Mouse (Mus musculus) MEL (cell line): ENCODE results near the gene Dach2. TPM values are rescaled to one million over a fixed set of nuclear protein-coding genes. Genes with fewer than 3 reads are reported as not detected.

ENCODE experiments used
- DNase-seq: peaks from one replicate; pipeline ENCODE4 v3.0.0; 2011; ENCODE audit warnings: low read depth, low spot score
- H3K27ac ChIP-seq: 2 replicates; pipeline ENCODE4 v1.5.1; 2012; ENCODE audit warnings: low read depth, mild to moderate bottlenecking, control low read depth, low read length, moderate library complexity; ENCODE audit not compliant: control insufficient read depth
- H3K27me3 ChIP-seq, 2 experiments: fragments of 150-350 bp in 1 of 2; sonication (generic) in 1 of 2; 2 replicates each; pipeline ENCODE4 v1.6.1; 2012; ENCODE audit warnings: low read length in 2 of 2, mild to moderate bottlenecking in 2 of 2, improper control_type of control experiment in 1 of 2, moderate library complexity in 1 of 2; ENCODE audit not compliant: insufficient read depth in 2 of 2, control insufficient read depth in 1 of 2
- H3K36me3 ChIP-seq, 2 experiments: 2 replicates each; pipeline ENCODE4 v1.6.1; 2012 to 2014; ENCODE audit warnings: low read length in 2 of 2, improper control_type of control experiment in 1 of 2, inconsistent platforms in 1 of 2, mild to moderate bottlenecking in 1 of 2; ENCODE audit not compliant: insufficient read depth in 2 of 2, control insufficient read depth in 1 of 2
- H3K4me1 ChIP-seq, 2 experiments: fragments of 150-350 bp in 1 of 2; sonication (generic) in 1 of 2; 2 replicates each; pipeline ENCODE4 v1.6.1; 2012; ENCODE audit warnings: low read length in 2 of 2, improper control_type of control experiment in 1 of 2, mild to moderate bottlenecking in 1 of 2; ENCODE audit not compliant: insufficient read depth in 2 of 2, control insufficient read depth in 1 of 2
- H3K4me3 ChIP-seq, 2 experiments: fragments of 150-350 bp in 1 of 2; sonication (generic) in 1 of 2; 2 replicates each; pipeline ENCODE4 v1.5.1; 2012; ENCODE audit warnings: low read depth in 2 of 2, low read length in 2 of 2, mild to moderate bottlenecking in 2 of 2, moderate library complexity in 2 of 2, control low read depth in 1 of 2, improper control_type of control experiment in 1 of 2; ENCODE audit not compliant: control insufficient read depth in 1 of 2, insufficient read depth in 1 of 2
- H3K79me2 ChIP-seq: 2 replicates; pipeline ENCODE4 v1.6.1; 2012; ENCODE audit warnings: mild to moderate bottlenecking, low read length, moderate library complexity; ENCODE audit not compliant: control insufficient read depth, poor library complexity, insufficient read depth
- H3K9ac ChIP-seq: 2 replicates; pipeline ENCODE4 v1.6.1; 2012; ENCODE audit warnings: low read depth, mild to moderate bottlenecking, control low read depth, low read length, moderate library complexity; ENCODE audit not compliant: control insufficient read depth, poor library complexity, severe bottlenecking
- H3K9me3 ChIP-seq: fragments of 150-350 bp; sonication (generic); replicated peaks from 2 replicates; pipeline ENCODE4 v1.6.1; 2012; ENCODE audit warnings: mild to moderate bottlenecking, low read length, improper control_type of control experiment, moderate library complexity; ENCODE audit not compliant: insufficient read depth
- CHD1 ChIP-seq: IDR thresholded peaks from 2 replicates; pipeline ENCODE4 v1.6.1; 2012; ENCODE audit warnings: low read depth, mild to moderate bottlenecking, inconsistent platforms, low read length, improper control_type of control experiment
- CHD2 ChIP-seq: IDR thresholded peaks from 2 replicates; pipeline ENCODE4 v1.6.1; 2011; ENCODE audit warnings: low read length, improper control_type of control experiment
- CTCF ChIP-seq, 3 experiments: IDR thresholded peaks in 2 of 3; conservative IDR thresholded peaks in 1 of 3; 2 replicates each; pipeline ENCODE4 v1.5.1; 2011 to 2012; ENCODE audit warnings: low read length in 3 of 3, low read depth in 2 of 3, mild to moderate bottlenecking in 2 of 3, improper control_type of control experiment in 1 of 3, inconsistent platforms in 1 of 3, mixed read lengths in 1 of 3, moderate library complexity in 1 of 3; ENCODE audit not compliant: control insufficient read depth in 1 of 3, insufficient read depth in 1 of 3, poor library complexity in 1 of 3, severe bottlenecking in 1 of 3
- ELF1 ChIP-seq: IDR thresholded peaks from 2 replicates; pipeline ENCODE4 v1.6.1; 2014; ENCODE audit warnings: low read depth, mild to moderate bottlenecking, inconsistent platforms, low read length, improper control_type of control experiment, moderate library complexity
- EP300 ChIP-seq, 2 experiments: IDR thresholded peaks; 2 replicates each; pipeline ENCODE4 v1.6.1; 2011; ENCODE audit warnings: improper control_type of control experiment in 2 of 2, low read length in 2 of 2, low read depth in 1 of 2, mild to moderate bottlenecking in 1 of 2
- ETS1 ChIP-seq: IDR thresholded peaks from 2 replicates; pipeline ENCODE4 v1.6.1; 2012; ENCODE audit warnings: low read depth, mild to moderate bottlenecking, inconsistent platforms, low read length, improper control_type of control experiment, moderate library complexity
- GABPA ChIP-seq: IDR thresholded peaks from 2 replicates; pipeline ENCODE4 v1.6.1; 2012; ENCODE audit warnings: low read depth, mild to moderate bottlenecking, inconsistent platforms, low read length, improper control_type of control experiment, moderate library complexity
- GATA1 ChIP-seq: IDR thresholded peaks from 2 replicates; pipeline ENCODE4 v1.6.1; 2011; ENCODE audit warnings: low read depth, low read length, improper control_type of control experiment
- HCFC1 ChIP-seq: IDR thresholded peaks from 2 replicates; pipeline ENCODE4 v1.6.1; 2012; ENCODE audit warnings: low read depth, mild to moderate bottlenecking, inconsistent platforms, low read length, improper control_type of control experiment, moderate library complexity
- MAZ ChIP-seq: IDR thresholded peaks from 2 replicates; pipeline ENCODE4 v1.6.1; 2012; ENCODE audit warnings: low read depth, mild to moderate bottlenecking, inconsistent platforms, low read length, improper control_type of control experiment
- MEF2A ChIP-seq: IDR thresholded peaks from 2 replicates; pipeline ENCODE4 v1.6.1; 2014; ENCODE audit warnings: low read depth, mild to moderate bottlenecking, inconsistent platforms, low read length, improper control_type of control experiment; ENCODE audit not compliant: poor library complexity, insufficient replicate concordance, severe bottlenecking; ENCODE audit errors: extremely low read depth
- NELFE ChIP-seq: IDR thresholded peaks from 2 replicates; pipeline ENCODE4 v1.6.1; 2011; ENCODE audit warnings: low read depth, low read length, improper control_type of control experiment
- NRF1 ChIP-seq: IDR thresholded peaks from 2 replicates; pipeline ENCODE4 v1.6.1; 2014; ENCODE audit warnings: low read depth, mild to moderate bottlenecking, inconsistent platforms, low read length, improper control_type of control experiment, moderate library complexity; ENCODE audit not compliant: poor library complexity, insufficient read depth, severe bottlenecking
- POLR2AphosphoS2 ChIP-seq: IDR thresholded peaks from 2 replicates; pipeline ENCODE4 v1.6.1; 2011; ENCODE audit warnings: low read length, improper control_type of control experiment
- RAD21 ChIP-seq: IDR thresholded peaks from 2 replicates; pipeline ENCODE4 v1.6.1; 2011; ENCODE audit warnings: mild to moderate bottlenecking, low read depth, low read length, improper control_type of control experiment
- RCOR1 ChIP-seq: IDR thresholded peaks from 2 replicates; pipeline ENCODE4 v1.6.1; 2012; ENCODE audit warnings: low read depth, mild to moderate bottlenecking, inconsistent platforms, low read length, improper control_type of control experiment
- SIN3A ChIP-seq: IDR thresholded peaks from 2 replicates; pipeline ENCODE4 v1.6.1; 2012; ENCODE audit warnings: low read length, improper control_type of control experiment, inconsistent platforms
- TAL1 ChIP-seq: IDR thresholded peaks from 2 replicates; pipeline ENCODE4 v1.6.1; 2012; ENCODE audit warnings: mild to moderate bottlenecking, inconsistent platforms, low read length, moderate library complexity, mixed read lengths
- TCF12 ChIP-seq: IDR thresholded peaks from 2 replicates; pipeline ENCODE4 v1.6.1; 2014; ENCODE audit warnings: low read depth, mild to moderate bottlenecking, inconsistent platforms, low read length, improper control_type of control experiment, moderate library complexity
- USF1 ChIP-seq: IDR thresholded peaks from 2 replicates; pipeline ENCODE4 v1.6.1; 2014; ENCODE audit warnings: low read depth, mild to moderate bottlenecking, inconsistent platforms, low read length, improper control_type of control experiment, moderate library complexity
- ZKSCAN1 ChIP-seq: IDR thresholded peaks from 2 replicates; pipeline ENCODE4 v1.6.1; 2012; ENCODE audit warnings: low read depth, mild to moderate bottlenecking, inconsistent platforms, low read length, improper control_type of control experiment, moderate library complexity
- ZMIZ1 ChIP-seq: IDR thresholded peaks from 2 replicates; pipeline ENCODE4 v1.6.1; 2012; ENCODE audit warnings: low read depth, mild to moderate bottlenecking, inconsistent platforms, low read length, improper control_type of control experiment, moderate library complexity
- ZNF384 ChIP-seq: IDR thresholded peaks from 2 replicates; pipeline ENCODE4 v1.6.1; 2012; ENCODE audit warnings: low read depth, mild to moderate bottlenecking, inconsistent platforms, low read length, improper control_type of control experiment
- polyA plus RNA-seq, 2 experiments: library from polyadenylated mRNA; stranded (reverse) in 1 of 2; unstranded in 1 of 2; fragments of >175 nt in 1 of 2; fragments of >200 nt in 1 of 2; gene quantifications; 2 replicates each; pipeline versions ENCODE4 v1.2.1 to v1.2.4; 2012; ENCODE audit warnings: low replicate concordance in 2 of 2, low read depth in 1 of 2; ENCODE audit not compliant: insufficient read length in 2 of 2, insufficient read depth in 1 of 2, missing spikeins in 1 of 2
- total RNA-seq: library from RNA; depleted of rRNA; stranded (reverse); fragments of 300-350 nt; gene quantifications from 2 replicates; pipeline ENCODE4 v1.2.3, GENCODE M21; 2012

Gene Dach2
- total and polyA plus RNA-seq, 3 experiments = 0.04 TPM; not detected in 2

DNA sequence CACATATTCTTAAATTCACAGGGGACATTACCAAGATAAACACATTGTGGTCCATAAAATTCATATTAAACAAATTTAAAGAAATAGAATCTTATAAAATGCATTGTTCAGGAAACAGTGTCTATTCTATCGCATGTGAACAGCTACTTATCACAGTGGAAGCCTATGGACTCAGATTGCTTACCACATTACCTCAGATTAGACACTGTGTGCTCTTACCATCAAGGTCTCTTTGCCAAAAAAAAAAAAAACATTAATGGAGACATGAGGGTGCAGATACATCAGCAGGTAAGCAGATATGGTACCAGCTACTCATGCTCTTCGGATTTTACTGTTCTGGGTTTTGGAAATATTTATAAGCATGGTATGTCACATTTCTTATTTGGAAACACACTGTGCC is 415.1 kb downstream of the Dach2 start:
- Histone ChIP-seq H3K9me3 (no peaks in the 10 kb centered on the region), H3K27ac (no peak overlapping the region)
- DNase-seq = peak; percentile 11
- TF ChIP-seq RCOR1 = peak; percentile 68
- TF ChIP-seq ZNF384 = peak; percentile 71
- TF ChIP-seq TCF12 = 0 out of 2 replicates have a peak, but pooled peaks have one; percentile 9
- TF ChIP-seq HCFC1 = no peak
- peak in 1 of 2 experiments; percentile 30; a peak in 1 of 4 replicates for TF ChIP-seq EP300 (IDR thresholded peaks at IDR 0.05; ENCODE audit: low read depth in 1 of 2, low read length in 2 of 2)
- no peak for TF ChIP-seq ZKSCAN1
- TF ChIP-seq CHD2 = no peak
- TF ChIP-seq GATA1 = 0 out of 2 replicates have a peak, but pooled peaks have one; percentile 21
- no peak for TF ChIP-seq ELF1
- TF ChIP-seq, all 39 proteins: peak for 5
- H3K36me3 ChIP-seq = no peaks in the 10 kb centered on the region
- no peak overlapping the region for H3K4me3 ChIP-seq
- no peak overlapping the region for H3K9ac ChIP-seq
- no peaks in the 10 kb centered on the region for H3K27me3 ChIP-seq
- H3K79me2 ChIP-seq = no peaks in the 10 kb centered on the region
- H3K4me1 ChIP-seq = no peaks in the 10 kb centered on the region

DNA sequence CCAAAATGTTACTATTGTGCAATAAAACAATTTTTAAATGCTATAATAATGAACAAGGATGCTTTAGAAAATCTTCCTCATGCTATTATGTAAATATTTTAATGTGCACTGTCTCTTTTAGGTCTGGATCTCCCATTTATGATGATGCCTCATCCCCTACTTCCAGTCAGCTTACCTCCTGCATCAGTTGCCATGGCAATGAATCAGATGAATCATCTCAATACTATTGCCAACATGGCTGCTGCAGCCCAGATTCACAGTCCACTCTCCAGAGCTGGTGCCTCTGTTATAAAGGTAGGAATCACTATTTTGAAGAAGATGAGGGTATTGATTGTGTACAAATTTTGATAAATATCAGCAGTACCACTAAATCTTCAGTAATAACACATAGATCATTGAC is 426.8 kb downstream of the Dach2 start:
- H3K36me3 ChIP-seq = no peaks in the 10 kb centered on the region
- no peak overlapping the region for H3K9ac ChIP-seq
- no peak for TF ChIP-seq RCOR1
- TF ChIP-seq GATA1 = no peak
- TF ChIP-seq CTCF (IDR thresholded peaks at IDR 0.05 in 2 of 3, conservative IDR thresholded peaks at IDR 0.05 in 1 of 3; ENCODE audit: control insufficient read depth in 1 of 3, insufficient read depth in 1 of 3, low read depth in 2 of 3, low read length in 3 of 3, poor library complexity in 1 of 3, severe bottlenecking in 1 of 3) = no peak
- TF ChIP-seq NRF1 = no peak
- no peak for TF ChIP-seq USF1
- no peak for TF ChIP-seq CHD1
- TF ChIP-seq SIN3A = no peak
- TF ChIP-seq MAZ = no peak
- no peak for TF ChIP-seq NELFE
- TF ChIP-seq HCFC1 = no peak
- no peak for TF ChIP-seq EP300 (IDR thresholded peaks at IDR 0.05; ENCODE audit: low read depth in 1 of 2, low read length in 2 of 2)
- TF ChIP-seq ZNF384 = no peak
- no peak for TF ChIP-seq POLR2AphosphoS2
- no peak for TF ChIP-seq GABPA
- no peak for TF ChIP-seq RAD21
- no peak for TF ChIP-seq TAL1
- no peak for TF ChIP-seq MEF2A
- TF ChIP-seq ETS1 = no peak
- no peak for TF ChIP-seq ZMIZ1
- DNase-seq = no peak
- H3K9me3 ChIP-seq = no peaks in the 10 kb centered on the region
- H3K27ac ChIP-seq = no peak overlapping the region
- no peaks in the 10 kb centered on the region for H3K27me3 ChIP-seq
- H3K4me1 ChIP-seq = no peaks in the 10 kb centered on the region
- H3K4me3 ChIP-seq = no peak overlapping the region
- no peaks in the 10 kb centered on the region for H3K79me2 ChIP-seq
